Mouse (Mus musculus) G1E (cell line): Measurements from ENCODE around the gene Gja5. TPM values are rescaled to one million over a fixed set of nuclear protein-coding genes. Genes with fewer than 3 reads are reported as not detected.

Source experiments
- ATAC-seq: 2 replicates; pipeline ENCODE4 v1.8.0; 2016; ENCODE audit warnings: mild to moderate bottlenecking; ENCODE audit not compliant: insufficient number of reproducible peaks, poor library complexity, low FRiP score, severe bottlenecking; ENCODE audit errors: extremely low read depth
- DNase-seq: peaks from one replicate; pipeline ENCODE4 v3.0.0; 2012; ENCODE audit warnings: low spot score
- H3K27me3 ChIP-seq: 2 replicates; pipeline ENCODE4 v1.6.1; 2012; ENCODE audit warnings: mild to moderate bottlenecking, low read length, inconsistent platforms; ENCODE audit not compliant: insufficient read depth
- H3K36me3 ChIP-seq: replicated peaks from 2 replicates; pipeline ENCODE3; 2012; ENCODE audit warnings: mild to moderate bottlenecking, inconsistent platforms
- H3K4me1 ChIP-seq: 2 replicates; pipeline ENCODE4 v1.6.1; 2012; ENCODE audit warnings: low read depth, low read length, inconsistent platforms, mixed read lengths; ENCODE audit not compliant: insufficient read depth
- H3K4me3 ChIP-seq: 2 replicates; pipeline ENCODE4 v1.5.1; 2012; ENCODE audit warnings: low read depth, mild to moderate bottlenecking, inconsistent platforms, low read length, moderate library complexity, mixed read lengths
- H3K9me3 ChIP-seq: replicated peaks from 2 replicates; pipeline ENCODE4 v1.6.1; 2012; ENCODE audit warnings: inconsistent platforms
- CTCF ChIP-seq: IDR thresholded peaks from 2 replicates; pipeline ENCODE4 v1.5.1; 2012; ENCODE audit warnings: low read depth, low read length, inconsistent platforms, mixed read lengths
- GATA1 ChIP-seq: IDR thresholded peaks from 2 replicates; pipeline ENCODE4 v1.6.1; 2012; ENCODE audit warnings: borderline replicate concordance, low read length, inconsistent platforms, mixed read lengths
- GATA2 ChIP-seq: IDR thresholded peaks from 2 replicates; pipeline ENCODE4 v1.6.1; 2012; ENCODE audit warnings: low read depth, low read length, inconsistent platforms, borderline replicate concordance
- POLR2AphosphoS5 ChIP-seq: IDR thresholded peaks from 2 replicates; pipeline ENCODE4 v1.6.1; 2012; ENCODE audit warnings: low read depth, low read length, inconsistent platforms; ENCODE audit not compliant: insufficient replicate concordance
- TAL1 ChIP-seq: conservative IDR thresholded peaks from 2 replicates; pipeline ENCODE4 v1.6.1; 2012; ENCODE audit warnings: low read depth, low read length, inconsistent platforms, mixed read lengths
- polyA plus RNA-seq: library from polyadenylated mRNA; stranded (reverse); fragments of >175 nt; gene quantifications from 2 replicates; pipeline ENCODE4 v1.2.3, GENCODE M21; 2012
- total RNA-seq, 2 experiments: library from RNA; stranded (forward) in 1 of 2; stranded (reverse) in 1 of 2; fragments of 200-1000 nt in 1 of 2; fragments of >200 nt in 1 of 2; fragmentation: Nextera tagmentation in 1 of 2; gene quantifications; 2 replicates each; pipeline ENCODE4 v1.2.3; 2014 to 2017

The Gja5 gene
- total and polyA plus RNA-seq, 3 experiments = 0.02 to 0.05 TPM; not detected in 1

DNA sequence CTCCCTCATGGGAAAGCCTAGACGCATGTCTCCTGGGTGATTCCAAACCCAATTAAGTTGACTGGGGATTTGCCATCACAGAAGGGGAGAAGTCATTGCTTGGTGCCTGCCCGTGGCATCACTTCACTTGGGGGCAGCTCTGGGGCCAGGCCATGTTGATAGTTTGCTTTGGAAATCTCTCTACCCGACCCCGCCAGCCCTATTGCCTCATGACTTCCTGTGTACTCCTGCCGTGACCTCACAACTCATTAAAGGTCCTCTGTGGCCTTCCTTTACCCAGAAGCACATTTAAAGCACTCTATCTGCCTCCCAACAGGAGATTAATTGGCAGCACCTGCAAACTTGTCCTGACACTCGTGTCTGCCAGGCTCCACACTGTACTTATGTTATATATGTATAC, 93.3 kb downstream of the Gja5 start:
- DNase-seq = no peak

GRCm38 (mm10) chr3:97003111-97003510, 98.6 kb downstream of the Gja5 start:
- no peaks in the 10 kb centered on the region for H3K4me1 ChIP-seq
- DNase-seq = no peak
- ATAC-seq = no peak
- H3K36me3 ChIP-seq = no peaks in the 10 kb centered on the region
- no peaks in the 10 kb centered on the region for H3K9me3 ChIP-seq
- H3K27me3 ChIP-seq = peaks cover 9% of the 10 kb centered on the region; the same call in 1 of the 2 replicates
- H3K4me3 ChIP-seq = no peak overlapping the region
- no peak for TF ChIP-seq CTCF
- no peak for TF ChIP-seq POLR2AphosphoS5
- no peak for TF ChIP-seq GATA2
- no peak for TF ChIP-seq TAL1
- TF ChIP-seq GATA1 = no peak

More for the DNA sequence above, 93.3 kb downstream of the Gja5 start:
- Histone ChIP-seq H3K36me3 (no peaks in the 10 kb centered on the region), H3K27me3 (peaks cover 7% of the 10 kb centered on the region), H3K4me3 (no peak overlapping the region), H3K9me3 (no peaks in the 10 kb centered on the region), H3K4me1 (peaks cover 3% of the 10 kb centered on the region; the same call in 1 of the 2 replicates)
- ATAC-seq = no peak
- TF ChIP-seq POLR2AphosphoS5 = no peak
- no peak for TF ChIP-seq CTCF

- H3K36me3 ChIP-seq = no peaks in the 10 kb centered on the region
- TF ChIP-seq TAL1 (no peak), GATA2 (no peak), POLR2AphosphoS5 (no peak), CTCF (no peak)
- peaks cover 5% of the 10 kb centered on the region; the same call in 1 of the 2 replicates for H3K27me3 ChIP-seq
- H3K4me1 ChIP-seq = no peaks in the 10 kb centered on the region
- H3K4me3 ChIP-seq = no peak overlapping the region
- no peak for DNase-seq
- no peak for ATAC-seq
- H3K9me3 ChIP-seq = no peaks in the 10 kb centered on the region
These were observed 100.0 kb downstream of the Gja5 start for GRCm38 (mm10) chr3:97004509-97004908.

DNA sequence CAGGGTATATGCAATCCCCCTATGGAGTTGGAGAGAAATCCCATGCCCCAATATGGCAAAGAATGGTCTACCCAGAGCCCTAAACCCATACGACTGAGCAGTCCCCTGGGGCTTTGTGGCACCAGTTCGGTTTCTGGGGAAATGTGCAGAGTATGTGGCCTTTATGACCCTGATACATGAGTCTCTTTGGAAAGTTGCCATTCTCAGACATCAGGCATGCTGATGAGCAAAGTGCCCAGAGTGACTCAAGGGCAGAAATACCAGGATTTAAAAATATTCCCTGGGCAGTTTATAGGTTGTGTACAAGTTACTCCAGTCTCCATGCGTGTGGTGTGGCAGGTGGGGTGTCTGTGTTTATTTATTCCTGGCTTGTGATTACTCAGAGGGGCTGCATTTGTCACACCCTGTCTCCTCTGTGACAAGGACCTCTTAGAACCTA, 102.5 kb downstream of the Gja5 start:
- no peak for DNase-seq
- ATAC-seq = no peak
- H3K4me3 ChIP-seq = no peak overlapping the region
- peaks cover 5% of the 10 kb centered on the region; the same call in 1 of the 2 replicates for H3K4me1 ChIP-seq
- H3K9me3 ChIP-seq = no peaks in the 10 kb centered on the region
- TF ChIP-seq CTCF (no peak), TAL1 (no peak), POLR2AphosphoS5 (no peak), GATA1 (no peak), GATA2 (no peak)
- H3K36me3 ChIP-seq = no peaks in the 10 kb centered on the region
- peaks cover 10% of the 10 kb centered on the region for H3K27me3 ChIP-seq

- Histone ChIP-seq H3K36me3 (no peaks in the 10 kb centered on the region), H3K27me3 (peaks cover 5% of the 10 kb centered on the region; the same call in 1 of the 2 replicates), H3K4me1 (no peaks in the 10 kb centered on the region), H3K4me3 (no peak overlapping the region), H3K9me3 (no peaks in the 10 kb centered on the region)
- DNase-seq (no peak), ATAC-seq (no peak)
- no peak for TF ChIP-seq GATA1
- no peak for TF ChIP-seq GATA2
- no peak for TF ChIP-seq POLR2AphosphoS5
- TF ChIP-seq TAL1 = no peak
- TF ChIP-seq CTCF = no peak
These were observed 120.7 kb downstream of the Gja5 start for GRCm38 (mm10) chr3:97025226-97025625.

DNA sequence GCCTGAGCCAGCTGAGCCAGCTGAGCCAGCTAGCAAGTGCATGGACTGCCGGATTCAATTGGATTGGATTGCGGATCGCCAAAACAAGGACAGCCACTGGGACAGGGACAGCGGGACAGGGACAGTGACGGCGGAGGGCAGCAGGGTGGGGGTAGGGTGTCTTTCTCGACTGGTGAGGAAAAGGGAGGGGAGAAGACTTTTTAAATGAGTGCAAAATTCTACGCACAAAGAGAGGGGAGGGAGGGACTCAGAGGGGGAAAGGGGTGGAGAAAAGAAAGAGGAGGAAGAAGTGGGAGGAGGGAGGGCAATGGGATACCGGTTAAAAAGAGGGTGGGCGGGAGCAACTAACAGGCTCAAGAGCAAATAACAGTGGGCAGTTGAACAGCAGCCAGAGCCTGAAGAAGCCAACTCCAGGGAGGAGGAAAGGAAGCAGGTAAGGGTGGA, 127.6 kb downstream of the Gja5 start:
- no peaks in the 10 kb centered on the region for H3K9me3 ChIP-seq
- DNase-seq (no peak), ATAC-seq (no peak)
- H3K27me3 ChIP-seq = peaks cover 22% of the 10 kb centered on the region
- no peaks in the 10 kb centered on the region for H3K36me3 ChIP-seq
- H3K4me1 ChIP-seq = no peaks in the 10 kb centered on the region
- TF ChIP-seq CTCF (no peak), GATA1 (no peak), POLR2AphosphoS5 (no peak), TAL1 (no peak), GATA2 (no peak)
- no peak overlapping the region for H3K4me3 ChIP-seq

GRCm38 (mm10) chr3:97035558-97035957, 131.1 kb downstream of the Gja5 start:
- TF ChIP-seq GATA2 (no peak), TAL1 (no peak), POLR2AphosphoS5 (no peak), GATA1 (no peak), CTCF (no peak)
- H3K36me3 ChIP-seq = no peaks in the 10 kb centered on the region
- H3K27me3 ChIP-seq = peaks cover 24% of the 10 kb centered on the region
- no peak for DNase-seq
- H3K9me3 ChIP-seq = no peaks in the 10 kb centered on the region
- H3K4me1 ChIP-seq = no peaks in the 10 kb centered on the region
- H3K4me3 ChIP-seq = no peak overlapping the region
- ATAC-seq = no peak
